Mouse (Mus musculus): ENCODE measurements around the gene Acvr2b.

Gene Acvr2b

DNA sequence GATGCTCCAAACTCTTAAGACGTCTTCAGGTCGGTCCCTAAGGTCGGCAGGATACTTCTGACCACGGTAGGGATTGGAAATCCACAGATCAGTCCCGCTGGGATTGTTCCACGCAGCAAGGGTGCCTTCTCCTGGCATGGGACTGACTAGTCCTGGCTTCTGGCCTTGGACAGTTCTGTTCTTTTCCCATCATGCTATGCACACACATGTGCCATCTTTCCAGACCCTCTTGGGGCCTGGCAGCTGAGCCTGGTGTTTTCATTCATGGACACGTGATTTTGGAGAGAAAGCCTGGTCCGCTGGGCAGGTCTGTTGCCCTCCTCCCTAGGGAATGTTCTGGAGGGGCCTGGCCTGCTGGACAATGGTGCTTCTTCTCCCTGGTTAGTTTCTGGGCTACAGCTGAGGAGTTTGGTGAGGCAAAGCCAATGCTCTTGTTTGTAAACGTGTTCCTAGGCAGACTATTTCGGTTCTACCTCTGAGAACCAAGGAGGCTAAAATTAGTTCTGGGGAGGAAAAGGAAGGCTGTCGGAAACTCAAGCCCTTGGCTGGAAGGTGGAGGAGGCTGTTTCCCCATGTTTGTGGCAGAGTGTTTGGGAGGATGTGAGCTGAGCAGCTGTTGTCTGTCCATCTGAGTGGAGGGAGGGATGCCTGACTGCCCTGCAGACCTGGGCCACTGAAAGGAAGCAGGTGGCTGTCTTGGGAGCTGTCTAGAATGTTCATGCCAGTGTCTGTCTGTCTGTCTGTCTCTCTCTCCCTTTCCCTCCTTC is 7.2 kb downstream of the Acvr2b start:
- no peak for DNase-seq

DNA sequence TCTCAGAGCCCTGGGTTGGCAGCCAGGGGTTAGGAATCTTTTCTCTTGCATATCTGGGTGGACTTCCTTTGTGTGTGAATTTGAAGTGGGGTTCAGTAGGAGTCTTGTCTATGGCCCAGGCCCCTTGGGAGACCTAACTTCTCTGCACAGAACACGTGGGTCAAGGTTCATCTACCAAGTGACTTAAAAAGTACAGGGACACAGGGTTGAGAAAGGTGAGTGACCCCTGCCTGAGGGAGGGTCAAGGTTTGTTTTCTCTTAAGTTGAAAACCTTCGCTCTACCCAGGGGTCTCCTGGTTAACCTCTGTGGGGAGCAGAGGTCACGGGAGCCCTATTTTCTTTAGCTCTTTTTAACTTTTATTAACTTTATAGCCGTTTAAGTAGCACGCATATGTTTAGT is 7.9 kb downstream of the Acvr2b start:
- no peak for DNase-seq

- no peak for DNase-seq
These were observed 16.1 kb downstream of the Acvr2b start for GRCm38 (mm10) chr9:119418025-119418424.

- DNase-seq = no peak
These were observed 18.0 kb downstream of the Acvr2b start for GRCm38 (mm10) chr9:119419852-119420438.

- DNase-seq = peak; percentile 56
These were observed 23.5 kb downstream of the Acvr2b start for GRCm38 (mm10) chr9:119425217-119425975.

DNA sequence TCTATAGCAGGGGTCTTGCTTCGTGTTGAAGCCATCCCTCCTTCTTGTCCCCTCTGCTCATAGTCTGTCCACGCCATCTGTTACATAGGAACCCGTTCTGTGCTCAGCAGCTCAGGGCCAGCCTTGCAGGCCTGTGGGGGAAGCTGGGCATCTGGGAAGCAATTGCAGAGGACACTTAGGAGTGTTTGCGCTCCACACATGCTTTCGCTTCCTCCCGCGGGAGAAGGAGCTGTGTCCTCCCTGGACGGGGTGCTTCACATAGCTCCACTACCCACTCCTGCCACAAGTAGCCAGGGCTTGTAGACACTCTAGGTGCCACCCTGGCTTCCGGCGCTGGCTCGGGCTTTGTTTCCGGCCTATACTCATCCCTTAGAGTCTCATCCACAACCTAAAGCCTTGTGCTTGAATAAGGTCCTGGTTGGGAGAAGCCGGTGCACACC is 24.1 kb downstream of the Acvr2b start:
- no peak for DNase-seq

DNA sequence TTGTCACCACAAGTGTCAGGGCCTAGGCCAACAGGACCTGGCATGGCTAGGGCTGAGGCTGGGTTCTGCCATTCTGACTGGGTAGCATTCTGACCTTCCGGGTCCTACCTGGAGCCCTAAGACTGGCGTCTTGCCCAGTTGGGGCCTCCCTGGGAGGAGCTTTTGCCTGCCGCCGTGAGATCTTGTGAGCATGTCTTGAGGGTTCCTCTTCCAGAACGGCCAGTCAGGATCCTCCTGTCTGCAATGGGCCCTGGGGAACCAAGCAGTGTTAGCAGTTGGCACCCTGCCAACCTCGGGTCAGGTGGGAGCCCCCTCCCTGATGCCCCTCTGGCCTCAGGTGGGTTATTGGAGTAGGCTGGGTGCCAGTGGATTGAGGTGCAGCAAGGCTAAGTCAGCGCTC is 24.6 kb downstream of the Acvr2b start:
- no peak for DNase-seq

DNA sequence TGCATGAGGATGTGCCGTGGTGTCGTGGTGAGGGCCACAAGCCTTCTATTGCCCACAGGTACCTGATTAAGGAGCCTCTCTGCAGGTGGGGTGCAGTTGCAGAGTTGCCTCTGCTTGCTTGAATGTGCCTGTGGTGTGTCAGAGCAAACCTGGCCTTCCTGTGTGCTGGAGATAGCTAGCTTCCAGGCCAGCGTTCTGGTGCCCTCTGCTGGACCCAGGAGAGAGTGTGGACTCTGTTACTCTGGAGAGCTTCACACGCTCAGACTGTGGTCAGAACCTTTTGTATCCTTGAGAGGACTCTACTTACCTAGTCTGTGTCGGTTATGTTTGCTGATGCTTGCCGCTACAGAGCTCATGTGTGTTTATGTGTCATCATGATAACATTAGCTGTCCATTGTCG is 28.4 kb downstream of the Acvr2b start:
- peak; percentile 78 for DNase-seq

DNA sequence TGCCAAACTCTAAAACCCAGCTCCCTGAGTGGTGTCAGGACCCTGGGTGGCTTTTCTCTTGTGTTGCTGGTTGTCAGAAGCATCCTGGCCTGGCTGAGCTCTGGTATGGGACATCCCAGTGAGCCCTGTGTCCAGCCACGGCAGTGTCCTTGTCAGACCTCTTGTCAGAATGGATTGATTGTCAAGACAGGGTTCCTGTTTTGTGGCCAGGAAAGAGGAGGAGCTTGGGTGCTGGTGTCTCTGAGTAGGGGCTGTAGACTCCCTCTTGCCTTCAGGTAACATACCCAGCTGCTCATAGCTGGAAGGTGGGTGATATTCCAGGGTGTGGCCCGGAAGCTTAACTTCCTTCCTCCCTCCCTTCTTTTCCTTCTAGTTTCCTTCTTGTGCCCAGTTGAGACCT is 33.9 kb downstream of the Acvr2b start:
- no peak for DNase-seq

- no peak for DNase-seq
These were observed 36.1 kb downstream of the Acvr2b start for GRCm38 (mm10) chr9:119438065-119438464.

DNA sequence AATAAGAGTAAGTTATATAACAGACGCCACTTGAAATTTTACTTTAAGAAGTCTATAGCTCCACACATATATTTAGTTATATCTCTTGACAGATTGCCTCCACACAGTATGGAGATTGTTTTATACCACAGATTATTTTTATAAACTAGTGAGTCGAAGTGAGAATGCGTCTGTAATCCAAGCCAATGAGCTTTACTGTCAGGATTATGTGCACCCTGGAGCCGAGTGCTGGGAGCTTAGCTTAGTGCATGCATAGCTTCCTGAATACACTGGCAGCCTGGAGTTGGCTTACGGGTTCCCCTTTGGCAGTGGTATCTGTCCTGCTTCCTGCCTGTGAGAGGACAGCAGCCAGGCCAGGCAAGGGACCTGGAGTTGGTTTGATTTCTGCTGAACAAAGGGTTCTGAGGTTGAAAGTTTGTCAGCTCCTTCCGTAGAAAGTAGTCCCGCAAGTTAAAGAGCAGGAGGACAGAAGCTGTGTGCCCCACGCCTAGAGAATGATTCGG is 36.6 kb downstream of the Acvr2b start:
- no peak for DNase-seq

DNA sequence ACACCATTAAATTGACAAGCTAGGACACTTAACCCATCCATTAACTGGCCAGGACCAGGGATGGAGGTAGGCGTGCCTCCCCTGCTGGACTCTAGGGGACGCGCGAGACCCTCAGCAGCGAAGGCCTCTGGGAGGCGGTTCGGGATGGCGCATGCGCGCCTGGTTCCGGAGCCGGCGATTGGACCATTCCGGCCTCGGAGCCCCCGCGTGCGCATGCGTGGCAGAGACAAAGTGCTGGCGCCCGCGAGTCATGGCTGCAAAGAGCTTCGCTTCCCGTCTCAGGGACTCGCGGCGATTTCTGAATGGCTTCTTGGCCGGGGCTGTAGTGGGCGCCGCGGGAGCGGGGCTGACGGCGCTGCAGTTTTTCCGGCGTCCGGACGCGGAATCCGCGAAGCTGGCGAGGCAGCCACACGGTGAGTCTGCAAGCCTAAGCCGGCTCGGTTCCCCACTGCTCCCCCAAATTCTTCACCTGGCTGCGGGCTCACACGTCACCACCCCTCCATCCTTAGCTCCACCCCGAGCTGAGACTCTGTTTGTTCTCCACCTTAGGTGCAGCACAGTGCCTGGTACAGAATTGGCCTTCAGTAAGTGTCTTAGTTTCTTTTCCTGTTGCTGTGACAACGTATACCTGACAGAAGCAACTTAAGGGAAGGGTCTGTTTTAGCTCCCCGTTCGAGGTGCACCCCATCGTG is 43.0 kb downstream of the Acvr2b start, which contains the start of gene Exog:
Exog (plus strand) TSS at position 206 of the 692 bp plus-strand sequence.
- peak; percentile 96 for DNase-seq

- no peak for DNase-seq
These were observed 43.8 kb downstream of the Acvr2b start for GRCm38 (mm10) chr9:119445737-119446136.

DNA sequence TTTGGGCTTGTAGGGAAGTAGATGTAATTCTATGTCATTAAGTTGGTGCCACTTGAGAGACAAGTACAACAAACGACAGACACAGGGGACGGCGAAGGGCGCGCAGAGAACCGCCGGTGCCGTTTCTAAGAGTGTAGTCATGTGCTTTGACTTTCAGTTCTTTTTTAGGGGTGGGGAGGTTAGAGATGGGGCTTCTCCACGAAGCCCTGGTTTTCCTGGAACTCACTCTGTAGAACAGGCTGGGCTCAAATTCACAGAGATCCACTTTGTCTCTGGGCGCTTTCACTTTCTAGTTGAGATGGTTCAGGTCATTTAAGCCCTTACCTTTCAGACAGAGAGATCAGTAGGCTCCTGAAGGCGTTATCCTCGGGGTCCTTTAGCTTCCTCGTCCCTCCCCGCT is 54.0 kb downstream of the Acvr2b start:
- DNase-seq = no peak

DNA sequence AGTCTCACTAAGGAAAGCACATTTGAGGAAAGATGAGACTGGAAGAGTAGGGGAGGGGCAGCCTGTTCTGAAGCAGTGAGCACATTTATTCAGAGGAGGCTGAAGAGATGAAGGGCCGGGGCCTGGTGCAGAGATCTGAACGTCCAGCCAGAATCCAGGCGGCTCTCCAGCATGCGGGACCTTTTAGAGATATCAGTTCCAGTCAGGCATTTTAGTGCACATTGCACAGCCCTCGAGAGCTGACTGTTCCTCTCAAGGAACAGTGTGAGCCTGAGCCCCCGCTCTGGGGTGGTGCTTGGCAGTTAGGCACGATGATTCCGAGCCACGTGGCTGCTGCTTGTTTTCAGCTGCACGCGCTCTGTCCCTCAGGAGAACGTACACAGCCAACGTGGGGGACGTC is 55.2 kb downstream of the Acvr2b start:
- DNase-seq = peak; percentile 26

DNA sequence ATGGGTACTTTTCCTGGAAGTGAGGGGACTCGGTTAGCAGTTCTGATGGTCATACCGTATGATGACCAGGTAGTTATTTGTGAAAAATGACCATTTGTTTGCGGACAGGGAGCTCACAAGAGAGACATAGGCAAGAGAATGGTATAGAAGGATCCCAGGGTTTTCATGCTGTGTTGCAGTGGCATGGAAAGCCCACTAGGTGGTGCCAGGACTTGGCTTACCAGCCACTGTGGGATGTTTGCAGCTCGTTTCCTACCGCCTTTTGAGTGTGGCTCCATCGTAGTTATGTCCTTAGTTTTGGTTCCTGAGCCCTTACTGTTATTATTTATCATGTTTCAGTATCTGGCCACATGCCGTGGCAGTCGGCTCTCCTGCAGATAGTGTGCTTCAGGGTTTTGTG is 58.5 kb downstream of the Acvr2b start:
- DNase-seq = peak; percentile 42

DNA sequence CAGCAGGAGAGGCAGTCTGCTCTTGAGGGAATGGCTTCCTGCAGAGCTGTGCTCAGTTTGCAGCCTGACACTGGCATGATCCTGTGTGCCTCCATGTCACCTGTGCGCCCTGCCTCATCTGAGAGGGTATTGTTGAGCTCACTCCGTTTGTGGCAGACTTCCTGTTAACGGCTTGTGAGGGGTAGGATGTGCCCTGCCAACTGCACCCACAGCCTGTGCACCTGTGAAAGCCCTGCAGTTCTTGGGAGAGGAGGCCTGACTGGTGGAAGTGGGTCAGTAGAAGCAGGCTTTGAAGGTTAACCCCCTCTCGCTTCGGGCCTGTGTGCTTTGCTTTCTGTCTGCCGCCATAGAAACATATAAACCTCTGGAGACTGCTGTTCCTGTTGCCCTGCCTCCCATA is 63.1 kb downstream of the Acvr2b start:
- no peak for DNase-seq

DNA sequence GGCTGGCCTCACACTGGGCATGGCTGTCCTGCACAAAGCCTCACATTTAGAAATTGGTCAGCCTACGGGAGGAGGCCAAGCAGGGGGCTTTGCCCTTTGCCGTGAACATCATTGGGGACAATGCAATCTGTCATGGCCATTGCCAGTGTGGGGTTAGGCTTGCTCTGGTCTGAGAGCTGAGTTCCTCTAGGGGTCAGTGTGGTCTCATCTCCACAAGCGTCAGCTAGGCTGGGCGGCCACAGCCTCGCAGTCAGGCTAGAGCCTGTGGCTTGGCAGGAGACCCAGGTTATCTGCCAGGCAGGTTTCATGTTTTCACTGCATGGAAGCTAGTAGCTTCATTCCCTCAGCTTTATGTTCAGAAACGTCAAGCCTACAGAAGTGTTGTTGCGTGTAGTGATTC is 63.7 kb downstream of the Acvr2b start:
- DNase-seq = no peak

GRCm38 (mm10) chr9:119469691-119470353 is 67.9 kb downstream of the Acvr2b start:
- DNase-seq = no peak

GRCm38 (mm10) chr9:119472412-119472918 is 70.5 kb downstream of the Acvr2b start:
- DNase-seq = no peak

DNA sequence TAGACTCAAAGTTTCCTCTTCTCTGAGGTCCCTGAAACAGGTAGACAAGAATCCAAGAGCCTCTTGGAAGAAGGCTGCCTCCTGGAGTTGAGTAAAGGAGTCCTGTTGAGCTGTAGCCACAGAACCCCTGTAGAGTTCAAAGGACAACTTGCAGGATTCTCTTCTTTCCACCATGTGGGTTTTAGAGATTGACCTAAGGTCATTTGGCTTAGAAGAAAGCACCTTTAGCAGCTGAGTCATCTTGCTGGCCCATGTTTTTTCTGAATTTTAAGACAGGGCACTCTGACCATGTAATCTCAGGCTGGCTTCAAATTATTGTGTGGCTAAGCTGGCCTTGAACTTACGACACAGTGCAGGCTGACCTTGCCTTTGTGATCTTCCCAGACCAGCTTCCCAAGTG is 71.1 kb downstream of the Acvr2b start:
- DNase-seq = no peak

DNA sequence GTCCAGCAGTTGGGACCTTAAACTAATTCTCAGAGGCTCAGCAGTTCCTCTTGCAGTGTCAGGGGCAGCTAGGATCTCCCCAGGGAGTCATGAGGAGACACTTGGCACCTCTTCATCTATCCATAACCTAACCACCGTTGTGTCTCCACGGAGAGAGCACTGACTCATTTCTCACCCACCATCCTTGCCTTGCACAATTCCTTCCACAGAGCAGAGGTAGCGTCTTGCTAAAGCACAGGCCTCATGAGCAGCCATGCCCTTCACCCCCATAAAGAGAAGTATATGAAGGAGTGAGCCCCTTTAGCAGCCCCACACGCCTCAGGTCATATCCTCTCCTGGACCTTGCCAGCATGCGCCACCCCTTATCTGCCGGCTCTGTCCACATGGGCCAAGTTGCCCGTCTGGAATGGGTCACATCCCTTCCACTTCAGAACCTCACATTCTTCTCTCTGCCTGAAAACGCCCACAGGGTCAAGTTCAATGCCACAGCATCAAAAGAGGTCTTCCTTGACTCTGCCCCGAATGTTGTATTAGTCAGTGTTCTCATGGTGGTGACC is 71.8 kb downstream of the Acvr2b start:
- DNase-seq = no peak
